Mouse (Mus musculus) liver, embryonic 13.5 days (tissue): ENCODE results near the gene Zfp410. TPM values are rescaled to one million over a fixed set of nuclear protein-coding genes. Genes with fewer than 3 reads are reported as not detected.

Experiments used
- ATAC-seq: fragments of 200-750 bp; cut with Nextera tagmentation; 2 replicates; pipeline ENCODE4 v1.8.0; 2017; ENCODE audit warnings: low read depth, mild to moderate bottlenecking, moderate number of reproducible peaks, moderate library complexity
- DNase-seq: peaks from one replicate; pipeline ENCODE4 v3.0.0; 2022
- H3K27ac ChIP-seq: fragments of 300-500 bp; sonication (generic); 2 replicates; pipeline ENCODE4 v1.5.1; 2015; ENCODE audit warnings: moderate library complexity, mild to moderate bottlenecking, inconsistent platforms
- H3K27me3 ChIP-seq: fragments of 300-500 bp; sonication (generic); 2 replicates; pipeline ENCODE4 v1.6.1; 2015; ENCODE audit warnings: mild to moderate bottlenecking, inconsistent platforms
- H3K36me3 ChIP-seq: fragments of 300-500 bp; sonication (generic); 2 replicates; pipeline ENCODE4 v1.6.1; 2015; ENCODE audit warnings: mild to moderate bottlenecking, inconsistent platforms
- H3K4me1 ChIP-seq: fragments of 300-500 bp; sonication (generic); replicated peaks from 2 replicates; pipeline ENCODE4 v1.6.1; 2015; ENCODE audit warnings: inconsistent platforms
- H3K4me2 ChIP-seq: fragments of 300-500 bp; sonication (generic); 2 replicates; pipeline ENCODE4 v1.6.1; 2015; ENCODE audit warnings: inconsistent platforms, mild to moderate bottlenecking, moderate library complexity
- H3K4me3 ChIP-seq: fragments of 300-500 bp; sonication (generic); replicated peaks from 2 replicates; pipeline ENCODE4 v1.5.1; 2015; ENCODE audit warnings: mild to moderate bottlenecking, inconsistent platforms
- H3K9ac ChIP-seq: fragments of 300-500 bp; sonication (generic); 2 replicates; pipeline ENCODE4 v1.6.1; 2015; ENCODE audit warnings: mild to moderate bottlenecking, inconsistent platforms
- H3K9me3 ChIP-seq: fragments of 300-500 bp; sonication (generic); replicated peaks from 2 replicates; pipeline ENCODE4 v1.6.1; 2016; ENCODE audit warnings: inconsistent platforms
- WGBS: fragments of 180-500 bp; shearing (Covaris S2); methylation state at CpG from one replicate; pipeline ENCODE4 v1.1.7; 2015; ENCODE audit not compliant: insufficient replicate concordance; 5-methylcytosine and 5-hydroxymethylcytosine counted together
- polyA plus RNA-seq: library from polyadenylated mRNA; unstranded; fragments of >200 nt; fragmentation: Nextera tagmentation; extraction: Ambion mirVana; gene quantifications from 2 replicates; pipeline ENCODE4 v1.2.1, GENCODE M21; 2015

Zfp410 gene
- 44.5 and 49.1 TPM in 2 replicates for polyA plus RNA-seq

- peak within 1 kb of the TSS; percentile 86 for H3K4me2 ChIP-seq
- H3K4me1 ChIP-seq = peaks cover 52% of the 10 kb centered on the region
- H3K36me3 ChIP-seq = 0 out of 2 replicates have a peak, but pooled peaks cover 4% of the 10 kb centered on the region
- H3K27me3 ChIP-seq = no peaks in the 10 kb centered on the region
- H3K9me3 ChIP-seq = no peaks in the 10 kb centered on the region
- peak; percentile 89 for ATAC-seq
- H3K27ac ChIP-seq = peak within 1 kb of the TSS; percentile 86
- under 1% methylated on average over 77 of the region's 77 CpGs for WGBS
- peak within 1 kb of the TSS; percentile 98 for H3K9ac ChIP-seq
- DNase-seq = peak; percentile 74
- H3K4me3 ChIP-seq = peak within 1 kb of the TSS; percentile 99
These were observed at the start of gene Zfp410 for GRCm38 (mm10) chr12:84316721-84317621. Zfp410 (plus strand) TSS chr12:84316852.

GRCm38 (mm10) chr12:84267264-84267663 lies 49.4 kb upstream of the Zfp410 start:
- 45% methylated on average over 2 of the region's 2 CpGs for WGBS
- H3K9ac ChIP-seq = no peak overlapping the region
- H3K27me3 ChIP-seq = no peaks in the 10 kb centered on the region
- no peak overlapping the region for H3K4me2 ChIP-seq
- no peak overlapping the region for H3K27ac ChIP-seq
- H3K9me3 ChIP-seq = no peaks in the 10 kb centered on the region
- no peaks in the 10 kb centered on the region for H3K4me1 ChIP-seq
- ATAC-seq (no peak), DNase-seq (no peak)
- no peak overlapping the region for H3K4me3 ChIP-seq
- H3K36me3 ChIP-seq = no peaks in the 10 kb centered on the region

GRCm38 (mm10) chr12:84273366-84273765 lies 43.3 kb upstream of the Zfp410 start:
- Histone ChIP-seq H3K4me3 (no peak overlapping the region), H3K9ac (no peak overlapping the region), H3K4me2 (no peak overlapping the region), H3K4me1 (no peaks in the 10 kb centered on the region), H3K27me3 (no peaks in the 10 kb centered on the region), H3K9me3 (no peaks in the 10 kb centered on the region), H3K27ac (no peak overlapping the region), H3K36me3 (no peaks in the 10 kb centered on the region)
- no peak for ATAC-seq
- no peak for DNase-seq
- WGBS = 56% methylated on average over 5 of the region's 5 CpGs

GRCm38 (mm10) chr12:84275288-84275687 lies 41.4 kb upstream of the Zfp410 start:
- H3K4me2 ChIP-seq = no peak overlapping the region
- H3K9ac ChIP-seq = no peak overlapping the region
- no peak for DNase-seq
- no peak overlapping the region for H3K27ac ChIP-seq
- no peaks in the 10 kb centered on the region for H3K27me3 ChIP-seq
- H3K4me1 ChIP-seq = no peaks in the 10 kb centered on the region
- ATAC-seq = no peak
- H3K4me3 ChIP-seq = no peak overlapping the region
- no peaks in the 10 kb centered on the region for H3K9me3 ChIP-seq
- 41% methylated on average over 9 of the region's 9 CpGs for WGBS
- H3K36me3 ChIP-seq = no peaks in the 10 kb centered on the region

- H3K9ac ChIP-seq = no peak overlapping the region
- no peak for ATAC-seq
- H3K36me3 ChIP-seq = no peaks in the 10 kb centered on the region
- no peak overlapping the region for H3K4me2 ChIP-seq
- no peaks in the 10 kb centered on the region for H3K27me3 ChIP-seq
- H3K4me3 ChIP-seq = no peak overlapping the region
- DNase-seq = no peak
- no peaks in the 10 kb centered on the region for H3K4me1 ChIP-seq
- WGBS = 53% methylated on average over 2 of the region's 2 CpGs
- no peak overlapping the region for H3K27ac ChIP-seq
- H3K9me3 ChIP-seq = no peaks in the 10 kb centered on the region
These were observed 40.4 kb upstream of the Zfp410 start for GRCm38 (mm10) chr12:84276288-84276687.

GRCm38 (mm10) chr12:84276799-84277198 lies 39.9 kb upstream of the Zfp410 start:
- no peaks in the 10 kb centered on the region for H3K4me1 ChIP-seq
- H3K4me2 ChIP-seq = no peak overlapping the region
- no peak for DNase-seq
- no peak overlapping the region for H3K9ac ChIP-seq
- H3K4me3 ChIP-seq = no peak overlapping the region
- no peak for ATAC-seq
- no peak overlapping the region for H3K27ac ChIP-seq
- H3K27me3 ChIP-seq = no peaks in the 10 kb centered on the region
- H3K36me3 ChIP-seq = no peaks in the 10 kb centered on the region
- WGBS = 73% methylated on average over 4 of the region's 4 CpGs
- no peaks in the 10 kb centered on the region for H3K9me3 ChIP-seq

- Histone ChIP-seq H3K4me3 (no peak overlapping the region), H3K27ac (no peak overlapping the region), H3K4me2 (no peak overlapping the region), H3K27me3 (no peaks in the 10 kb centered on the region), H3K9me3 (no peaks in the 10 kb centered on the region), H3K9ac (no peak overlapping the region), H3K36me3 (no peaks in the 10 kb centered on the region), H3K4me1 (no peaks in the 10 kb centered on the region)
- 80% methylated on average over 3 of the region's 3 CpGs for WGBS
- no peak for DNase-seq
- no peak for ATAC-seq
These were observed 38.8 kb upstream of the Zfp410 start for GRCm38 (mm10) chr12:84277832-84278231.

GRCm38 (mm10) chr12:84278901-84279300 lies 37.8 kb upstream of the Zfp410 start:
- no peak for DNase-seq
- peaks cover under 1% of the 10 kb centered on the region; the same call in 1 of the 2 replicates for H3K4me1 ChIP-seq
- no peaks in the 10 kb centered on the region for H3K36me3 ChIP-seq
- no peak for ATAC-seq
- no peaks in the 10 kb centered on the region for H3K9me3 ChIP-seq
- no peak overlapping the region for H3K27ac ChIP-seq
- no peak overlapping the region for H3K4me3 ChIP-seq
- no peak overlapping the region for H3K9ac ChIP-seq
- WGBS = 75% methylated on average over 7 of the region's 7 CpGs
- no peak overlapping the region for H3K4me2 ChIP-seq
- H3K27me3 ChIP-seq = no peaks in the 10 kb centered on the region

GRCm38 (mm10) chr12:84284391-84284790 lies 32.3 kb upstream of the Zfp410 start:
- Histone ChIP-seq H3K36me3 (no peaks in the 10 kb centered on the region), H3K4me3 (peak overlapping the region; percentile 68), H3K27ac (peak overlapping the region; percentile 80)

GRCm38 (mm10) chr12:84284885-84285592 lies 31.6 kb upstream of the Zfp410 start, which contains the start of gene Ptgr2:
Ptgr2 (plus strand) TSS chr12:84285232.
- no peaks in the 10 kb centered on the region for H3K9me3 ChIP-seq
- WGBS = under 1% methylated on average over 39 of the region's 39 CpGs
- peaks cover 2% of the 10 kb centered on the region; the same call in 1 of the 2 replicates for H3K36me3 ChIP-seq
- peak within 1 kb of the TSS; percentile 79 for H3K4me2 ChIP-seq
- H3K4me1 ChIP-seq = peaks cover 34% of the 10 kb centered on the region
- peak within 1 kb of the TSS; percentile 68 for H3K4me3 ChIP-seq
- peak; percentile 95 for DNase-seq
- H3K9ac ChIP-seq = peak within 1 kb of the TSS; percentile 79
- H3K27me3 ChIP-seq = no peaks in the 10 kb centered on the region
- peak; percentile 97 for ATAC-seq
- peak within 1 kb of the TSS; percentile 80 for H3K27ac ChIP-seq

More at GRCm38 (mm10) chr12:84284391-84284790, 32.3 kb upstream of the Zfp410 start:
- DNase-seq (peak; percentile 15), ATAC-seq (no peak)
- Histone ChIP-seq H3K27me3 (no peaks in the 10 kb centered on the region), H3K9ac (peak overlapping the region; percentile 79), H3K9me3 (no peaks in the 10 kb centered on the region), H3K4me2 (peak overlapping the region; percentile 79), H3K4me1 (peaks cover 34% of the 10 kb centered on the region)
- 55% methylated on average over 14 of the region's 14 CpGs for WGBS

- Histone ChIP-seq H3K4me3 (peak overlapping the region; percentile 68), H3K27me3 (no peaks in the 10 kb centered on the region), H3K9me3 (no peaks in the 10 kb centered on the region), H3K4me1 (peaks cover 34% of the 10 kb centered on the region), H3K36me3 (peaks cover 6% of the 10 kb centered on the region), H3K27ac (peak overlapping the region; percentile 80), H3K4me2 (peak overlapping the region; percentile 79), H3K9ac (peak overlapping the region; percentile 79)
- no peak for DNase-seq
- peak; percentile 16 for ATAC-seq
- WGBS = 10% methylated on average over 8 of the region's 8 CpGs
These were observed 31.1 kb upstream of the Zfp410 start for GRCm38 (mm10) chr12:84285593-84285968.
